Mouse (Mus musculus) urinary bladder, postnatal 25 days (tissue): ENCODE measurements around the gene Tead3.
A peak's percentile ranks its signal among the peaks of the same experiment; 100 is the strongest.

Source experiments
- DNase-seq: peaks from one replicate; pipeline ENCODE4 v3.0.0; 2022; ENCODE audit warnings: low spot score

The Tead3 gene

GRCm38 (mm10) chr17:28350466-28351352 lies at the start of gene Tead3:
TSS of gene Tead3 (minus strand) at chr17:28350817.
- DNase-seq: peak; percentile 80

DNA sequence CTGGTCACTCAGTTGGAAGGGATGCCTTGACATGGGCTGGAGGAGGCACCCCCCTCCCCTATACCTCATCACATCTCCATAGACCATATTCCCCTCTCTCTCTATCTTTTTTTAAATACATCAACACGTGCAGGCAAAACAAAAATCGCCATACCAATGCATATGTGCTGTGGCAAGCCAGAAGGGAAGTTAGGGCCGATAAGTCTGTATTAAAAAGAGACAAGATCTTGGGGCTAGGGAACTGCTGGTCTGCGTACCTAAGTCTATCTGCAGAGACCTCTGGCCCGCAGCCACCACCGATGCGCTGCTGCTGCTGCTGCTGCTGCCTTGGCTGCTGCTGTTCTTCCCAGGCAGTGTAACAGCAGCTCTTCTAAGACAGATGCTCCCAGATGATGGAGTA lies 44.4 kb upstream of the Tead3 start:
- DNase-seq: no peak

GRCm38 (mm10) chr17:28394051-28394765 lies 43.6 kb upstream of the Tead3 start:
- DNase-seq: no peak

DNA sequence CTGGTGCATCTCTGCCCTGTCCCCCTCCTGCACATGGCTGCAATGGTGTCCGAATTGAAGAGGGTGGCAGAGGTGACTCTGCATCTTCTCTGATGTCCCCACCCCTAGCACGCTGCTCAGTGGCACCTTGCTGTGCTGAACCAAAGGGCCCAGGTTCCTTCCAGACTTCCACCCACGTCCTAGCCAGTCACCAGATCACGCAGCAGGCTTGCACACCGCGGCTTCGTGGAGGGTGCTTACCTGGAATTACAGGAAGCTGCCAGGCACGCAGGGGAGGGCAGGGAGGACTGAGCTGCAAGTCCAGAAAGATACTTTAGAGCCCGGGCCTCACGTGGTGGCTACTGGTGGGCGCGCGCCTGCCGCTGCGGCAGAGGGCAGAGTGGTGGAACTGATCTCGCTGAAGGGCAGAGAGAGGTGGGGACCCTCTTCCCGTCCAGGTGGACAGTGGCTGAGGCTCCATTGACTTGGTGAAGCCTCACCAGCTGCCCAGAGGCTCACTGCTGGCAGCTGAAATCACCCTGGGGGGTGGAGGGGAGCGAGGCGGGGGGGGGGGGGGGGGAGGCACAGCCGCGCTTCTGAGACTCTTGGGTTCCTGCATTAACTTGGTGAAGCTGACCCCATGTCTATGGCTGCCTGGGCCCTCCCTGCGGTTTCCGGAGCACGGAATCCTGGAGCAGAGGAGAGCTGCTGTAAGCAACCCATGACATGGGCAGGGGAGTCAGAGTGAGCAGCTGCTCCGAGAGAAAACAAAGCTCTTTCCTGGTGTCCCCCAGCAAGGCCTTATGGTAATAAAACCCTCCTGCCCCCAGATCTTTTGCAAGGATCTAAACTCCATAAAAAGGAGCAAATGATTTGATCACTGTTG lies 41.2 kb upstream of the Tead3 start:
- no peak for DNase-seq

DNA sequence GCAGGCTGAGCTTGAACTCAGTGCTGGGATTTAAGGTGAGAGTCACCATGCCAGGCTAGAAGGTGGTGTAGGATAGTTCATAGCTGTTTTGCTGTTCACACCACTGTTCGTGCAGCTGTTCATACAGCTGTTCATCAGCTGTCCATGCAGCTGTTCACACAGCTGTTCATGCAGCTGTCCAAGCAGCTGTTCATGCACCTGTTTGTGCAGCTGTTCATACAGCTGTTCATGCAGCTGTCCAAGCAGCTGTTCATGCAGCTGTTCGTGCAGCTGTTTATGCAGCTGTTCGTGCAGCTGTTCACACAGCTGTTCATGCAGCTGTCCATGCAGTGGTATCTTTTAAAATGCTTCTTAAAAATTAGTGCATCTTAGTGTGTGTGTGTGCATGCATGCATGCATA lies 37.9 kb upstream of the Tead3 start:
- DNase-seq: no peak

DNA sequence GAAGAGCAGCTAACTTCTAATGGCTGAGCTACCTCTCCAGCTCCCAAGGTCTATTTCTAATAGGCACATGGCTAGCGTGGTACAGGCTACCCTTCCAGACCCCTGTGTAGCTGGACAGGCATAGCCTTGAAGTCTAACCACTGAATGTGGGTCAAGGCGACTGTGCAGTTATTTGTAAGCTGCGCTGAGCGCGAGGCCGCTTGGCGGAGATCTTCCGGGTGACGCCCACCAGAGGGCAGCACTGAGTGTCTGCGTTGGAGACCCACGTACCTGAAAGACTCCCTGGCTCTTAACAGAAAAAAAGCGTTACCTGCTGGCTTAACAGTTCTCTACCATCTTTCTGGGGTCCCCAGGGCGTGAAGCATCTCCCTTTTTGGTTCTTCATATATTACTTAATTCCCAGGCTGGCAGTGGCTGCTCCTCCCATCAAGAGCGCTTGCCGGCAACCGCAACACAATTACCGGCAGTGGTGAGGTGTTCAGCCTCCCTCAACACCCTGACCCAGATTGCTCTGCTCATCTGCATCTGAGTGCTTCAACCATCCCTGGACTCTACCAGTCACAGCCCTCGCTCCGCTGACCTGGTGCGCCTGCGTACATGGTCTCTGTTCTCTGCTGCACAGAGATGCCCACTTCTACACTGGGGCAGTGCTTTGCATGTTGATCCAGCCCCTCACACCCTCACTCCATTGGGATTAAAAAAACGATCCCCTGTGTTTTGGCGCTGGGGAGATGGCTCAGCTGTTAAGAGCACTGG lies 35.7 kb upstream of the Tead3 start:
- DNase-seq: peak; percentile 88

GRCm38 (mm10) chr17:28384298-28384697 lies 33.7 kb upstream of the Tead3 start:
- no peak for DNase-seq

DNA sequence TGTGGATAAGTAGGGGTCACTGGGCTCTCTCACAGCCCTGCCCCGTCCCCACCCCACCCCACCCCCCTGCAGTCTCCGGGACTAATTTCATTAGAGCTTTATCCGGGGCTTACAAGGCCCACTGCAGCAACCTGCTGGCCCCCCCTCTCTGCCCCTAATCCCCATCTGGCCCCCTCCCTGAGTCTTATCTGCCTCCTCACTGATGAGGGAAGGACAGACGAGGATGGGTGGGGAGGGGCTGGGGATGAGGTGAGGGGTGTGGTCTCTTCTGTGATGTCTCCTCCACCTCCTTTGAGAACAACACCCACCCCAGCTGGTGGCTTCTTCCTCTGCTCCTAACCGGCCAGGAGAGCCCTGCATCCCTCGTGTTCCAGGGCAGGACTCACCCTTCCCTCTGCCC lies 29.6 kb upstream of the Tead3 start:
- DNase-seq: no peak

DNA sequence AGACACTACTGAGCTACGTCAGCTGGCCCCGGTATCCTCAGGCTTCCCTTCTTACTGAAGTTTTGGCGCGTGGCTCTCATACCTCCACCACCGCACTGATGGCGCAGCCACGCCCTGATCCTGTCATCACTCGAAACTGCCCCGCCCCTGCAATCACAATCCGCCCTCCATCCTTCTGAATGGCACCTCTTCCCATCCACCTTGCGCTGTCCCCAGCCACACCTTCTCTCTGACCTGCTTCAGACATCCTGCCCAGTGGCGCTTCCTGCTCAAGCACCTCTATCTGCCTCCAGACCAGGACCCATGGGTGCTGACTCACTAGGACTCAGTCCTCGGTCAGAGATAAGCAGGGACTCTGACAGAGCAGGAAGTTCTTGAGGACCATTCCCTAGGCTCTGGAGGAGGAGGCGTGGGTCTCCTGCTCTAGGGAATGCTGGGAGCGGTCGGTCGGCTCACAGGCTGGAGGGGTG lies 25.0 kb upstream of the Tead3 start:
- DNase-seq: no peak

DNA sequence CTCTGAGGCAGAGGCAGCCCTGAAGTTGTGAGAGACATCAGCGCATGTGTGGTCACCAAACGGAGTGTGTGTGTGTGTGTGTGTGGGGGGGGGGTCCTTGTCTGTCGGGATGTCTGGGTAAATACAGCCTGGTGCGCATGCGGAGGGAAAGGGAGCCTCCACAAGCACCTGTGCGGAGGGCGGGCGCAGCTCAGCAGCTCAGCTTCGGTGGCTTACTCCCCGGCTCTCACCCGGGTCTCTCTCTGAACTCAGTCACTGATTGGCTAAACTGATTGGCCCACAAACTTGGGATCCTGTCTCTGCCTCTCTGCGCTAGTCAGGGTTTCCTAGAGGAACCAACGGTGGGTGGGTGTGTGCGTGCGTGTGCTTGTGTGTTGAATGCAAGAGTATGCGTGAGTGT lies 23.9 kb upstream of the Tead3 start:
- DNase-seq: no peak

DNA sequence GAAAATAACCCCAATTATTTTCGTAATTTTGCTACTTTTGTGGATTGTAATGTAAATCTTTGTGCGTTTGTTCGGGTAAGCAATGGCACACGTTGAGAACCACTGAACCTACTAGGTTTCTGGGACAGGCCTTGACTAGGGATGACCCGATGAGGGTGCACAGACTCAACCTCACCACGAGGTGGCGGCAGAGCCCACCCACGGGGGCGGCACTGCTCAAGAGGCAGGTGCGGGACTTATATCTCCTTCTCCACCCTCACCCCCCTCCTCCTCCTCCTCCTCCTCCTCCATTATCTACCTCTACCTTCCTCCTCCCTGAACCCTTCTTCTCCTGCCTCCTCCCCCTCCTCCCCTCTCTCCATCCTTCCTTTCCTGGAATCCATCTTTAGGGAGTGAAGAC lies 23.2 kb upstream of the Tead3 start:
- peak; percentile 61 for DNase-seq

DNA sequence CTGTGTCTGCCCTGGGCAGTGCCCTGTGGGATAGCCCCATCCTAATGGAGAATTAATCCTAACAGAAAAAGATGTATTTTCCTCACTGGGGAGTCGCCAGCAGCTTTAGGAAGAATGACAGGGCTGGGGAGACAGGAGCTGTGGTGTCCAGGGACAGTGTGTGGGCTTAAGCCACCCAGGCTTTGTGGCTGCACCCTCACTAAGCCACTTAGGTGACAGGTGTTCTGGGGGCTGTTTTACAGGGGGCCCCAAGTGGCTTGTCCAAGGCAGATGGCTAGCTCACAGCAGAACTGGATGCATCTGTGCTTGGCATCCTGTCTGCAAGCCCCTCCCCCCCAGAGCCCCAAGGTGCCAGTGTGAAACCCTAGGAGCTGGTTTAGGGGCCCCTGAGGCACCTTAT lies 21.3 kb upstream of the Tead3 start:
- DNase-seq: no peak

GRCm38 (mm10) chr17:28371286-28371685 lies 20.7 kb upstream of the Tead3 start:
- DNase-seq: no peak

GRCm38 (mm10) chr17:28369056-28369455 lies 18.4 kb upstream of the Tead3 start:
- no peak for DNase-seq

- DNase-seq: peak; percentile 86
These were observed 17.8 kb upstream of the Tead3 start for GRCm38 (mm10) chr17:28368449-28368848.

- no peak for DNase-seq
These were observed 14.5 kb upstream of the Tead3 start, which contains the start of gene Tulp1 for GRCm38 (mm10) chr17:28365122-28365521. TSS of gene Tulp1 (minus strand) at chr17:28365222.

DNA sequence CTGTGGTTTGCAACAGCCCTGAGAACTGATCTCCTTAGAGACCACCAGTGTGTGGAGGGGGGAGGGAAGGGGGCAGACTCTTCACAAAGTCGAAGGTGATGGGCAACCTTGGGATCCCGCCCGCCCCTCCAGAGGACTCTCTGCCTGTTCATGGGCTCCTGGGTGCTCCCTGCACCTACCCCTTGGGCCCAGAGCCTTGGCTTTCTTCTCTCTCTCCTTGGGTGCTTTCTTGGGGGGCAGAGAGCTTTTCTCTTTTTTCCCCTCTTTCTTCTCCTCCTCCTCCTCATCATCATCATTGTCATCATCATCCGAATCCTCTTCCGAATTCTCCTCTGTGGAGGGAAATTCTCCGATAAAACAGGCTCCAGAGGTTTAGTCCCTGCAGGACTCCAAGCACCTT lies 12.9 kb upstream of the Tead3 start:
- no peak for DNase-seq

DNA sequence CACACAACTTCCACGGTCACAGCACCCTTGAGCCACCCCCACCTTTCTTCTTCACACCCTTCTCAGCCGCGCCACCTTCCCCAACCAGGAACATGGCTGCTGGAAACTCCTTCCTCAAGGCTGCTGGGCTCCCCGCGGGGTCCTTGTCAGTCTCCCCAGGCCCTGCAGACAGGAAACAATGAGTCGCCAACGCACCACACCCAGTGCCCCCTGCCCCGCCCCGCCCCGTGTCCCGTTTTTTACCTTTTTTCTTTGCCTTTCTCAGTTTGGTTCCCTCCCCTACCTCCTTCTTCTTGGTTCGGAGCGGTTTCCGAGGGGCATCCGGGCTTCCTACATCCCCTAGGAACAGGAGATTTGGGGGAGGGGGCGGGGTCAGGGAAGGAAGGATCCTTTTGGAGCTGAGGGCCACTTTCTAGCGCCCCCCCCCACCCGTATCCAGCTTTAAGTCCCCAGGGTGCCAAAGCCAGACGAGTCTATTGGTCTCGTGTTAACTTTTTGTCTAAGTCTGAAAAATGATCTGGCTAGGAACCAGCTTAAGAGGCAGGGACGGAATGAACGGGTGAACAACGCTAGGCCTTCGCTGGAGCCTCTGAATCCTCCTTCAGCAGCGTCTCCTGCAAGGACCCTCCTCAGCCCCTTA lies 12.2 kb upstream of the Tead3 start:
- no peak for DNase-seq

DNA sequence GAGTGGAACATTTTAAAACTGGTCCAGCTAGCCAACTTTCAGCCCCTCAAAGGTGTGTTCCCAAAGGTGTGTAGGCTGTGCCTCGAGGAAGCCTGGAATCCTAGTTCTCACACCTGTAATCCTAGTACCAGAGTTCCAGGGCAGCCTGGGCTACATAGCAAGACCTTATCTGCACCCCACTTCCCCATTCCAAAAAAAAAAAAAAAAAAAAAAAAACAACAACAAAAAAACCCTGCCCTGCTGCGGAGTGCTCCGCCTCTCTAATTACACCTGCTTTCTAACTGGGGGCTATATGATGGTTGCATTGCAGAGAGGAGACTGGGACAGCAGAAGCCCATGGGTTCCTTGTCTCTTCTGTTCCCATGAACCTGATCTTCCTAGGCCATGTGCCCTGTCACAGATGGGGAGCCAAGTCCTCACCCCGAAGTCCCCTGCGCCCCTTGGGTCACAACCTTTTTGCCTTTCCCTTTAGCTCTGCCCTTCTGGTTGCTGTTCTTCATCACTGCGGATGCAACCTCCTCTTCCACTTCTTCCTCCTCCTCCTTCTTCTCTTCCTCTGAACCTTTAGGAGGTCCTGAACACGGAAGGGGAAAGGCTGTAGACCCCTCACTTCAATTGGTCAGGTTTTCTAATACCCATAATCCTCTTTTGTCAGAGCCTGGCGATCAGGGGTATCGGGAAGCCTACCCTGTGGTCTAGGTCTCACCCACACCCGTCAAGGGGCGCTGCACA lies 11.5 kb upstream of the Tead3 start:
- no peak for DNase-seq
